Mouse (Mus musculus) bone marrow macrophage, adult 2 months (primary cell): ENCODE data around the gene Stx17.

ENCODE experiments used
- CTCF ChIP-seq: IDR thresholded peaks from 2 replicates; pipeline ENCODE4 v1.5.1; 2012; ENCODE audit warnings: low read depth, mild to moderate bottlenecking, low read length, moderate library complexity
- POLR2A ChIP-seq: IDR thresholded peaks from 2 replicates; pipeline ENCODE4 v1.6.1; 2012; ENCODE audit warnings: mild to moderate bottlenecking, low read depth, low read length, borderline replicate concordance

- TF ChIP-seq CTCF (no peak), POLR2A (no peak)
These were observed 102.1 kb downstream of the Stx17 start for GRCm38 (mm10) chr4:48226800-48227199.
